ENCODE assay signal across 8 mouse cellular contexts in genomic region chr17:47833029-47833627, GRCm38 (mm10). TPM values are rescaled to one million over a fixed set of nuclear protein-coding genes. Genes with fewer than 3 reads are reported as not detected.
DNase-seq lines count a peak whose midpoint lies in the region; ATAC-seq and TF ChIP-seq lines count a peak whose summit lies in the region.

No protein-coding gene starts in this region.

- TF ChIP-seq POLR2A in thymus, adult 2 months (IDR thresholded peaks at IDR 0.05; ENCODE audit: control insufficient read depth, extremely low read depth, insufficient read depth, low read length, poor library complexity) = no peak

- peaks cover 5% of the 10 kb centered on the region; the same call in 1 of the 2 replicates for H3K27me3 ChIP-seq in thymus, adult 2 months (ENCODE audit: control insufficient read depth, insufficient read depth, low read length)
- H3K27me3 ChIP-seq in forebrain, embryonic 11.5 days (ENCODE audit: control insufficient read depth, insufficient read depth, low read length) = peaks cover 22% of the 10 kb centered on the region
- H3K27me3 ChIP-seq in hindbrain, embryonic 13.5 days = peaks cover 79% of the 10 kb centered on the region
- H3K27me3 ChIP-seq in liver, embryonic 13.5 days = peaks cover 61% of the 10 kb centered on the region
- peaks cover 41% of the 10 kb centered on the region for H3K27me3 ChIP-seq in neural tube, embryonic 12.5 days (replicated peaks)

- H3K4me3 ChIP-seq in thymus, adult 2 months (ENCODE audit: control insufficient read depth, insufficient read depth, low read length) = peak overlapping the region; percentile 55
- H3K4me3 ChIP-seq in forebrain, embryonic 11.5 days (ENCODE audit: low read depth, low read length) = peak overlapping the region; percentile 55
- peak overlapping the region; percentile 53 for H3K4me3 ChIP-seq in hindbrain, embryonic 13.5 days
- H3K4me3 ChIP-seq in liver, embryonic 13.5 days (replicated peaks) = peak overlapping the region; percentile 57
- peak overlapping the region; percentile 54 for H3K4me3 ChIP-seq in neural tube, embryonic 12.5 days

- peaks cover 23% of the 10 kb centered on the region for H3K4me1 ChIP-seq in thymus, adult 2 months (replicated peaks; ENCODE audit: control insufficient read depth, insufficient read depth, low read length)
- H3K4me1 ChIP-seq in forebrain, embryonic 11.5 days (replicated peaks; ENCODE audit: control insufficient read depth, insufficient read depth, low read length) = peaks cover 20% of the 10 kb centered on the region
- peaks cover 38% of the 10 kb centered on the region for H3K4me1 ChIP-seq in hindbrain, embryonic 13.5 days (replicated peaks)
- H3K4me1 ChIP-seq in liver, embryonic 13.5 days (replicated peaks) = peaks cover 14% of the 10 kb centered on the region
- peaks cover 42% of the 10 kb centered on the region for H3K4me1 ChIP-seq in neural tube, embryonic 12.5 days

- H3K4me2 ChIP-seq in forebrain, embryonic 11.5 days (ENCODE audit: low read depth, low read length, severe bottlenecking) = peak overlapping the region; percentile 93
- peak overlapping the region; percentile 88 for H3K4me2 ChIP-seq in hindbrain, embryonic 13.5 days
- H3K4me2 ChIP-seq in liver, embryonic 13.5 days = peak overlapping the region; percentile 69
- peak overlapping the region; percentile 86 for H3K4me2 ChIP-seq in neural tube, embryonic 12.5 days (replicated peaks)

- H3K36me3 ChIP-seq in thymus, adult 2 months (ENCODE audit: control insufficient read depth, insufficient read depth, low read length) = no peaks in the 10 kb centered on the region
- H3K36me3 ChIP-seq in forebrain, embryonic 11.5 days (ENCODE audit: control insufficient read depth, insufficient read depth, low read length) = no peaks in the 10 kb centered on the region
- H3K36me3 ChIP-seq in hindbrain, embryonic 13.5 days = no peaks in the 10 kb centered on the region
- no peaks in the 10 kb centered on the region for H3K36me3 ChIP-seq in liver, embryonic 13.5 days
- no peaks in the 10 kb centered on the region for H3K36me3 ChIP-seq in neural tube, embryonic 12.5 days

- peak overlapping the region; percentile 58 for H3K9ac ChIP-seq in forebrain, embryonic 11.5 days (ENCODE audit: low read length)
- H3K9ac ChIP-seq in hindbrain, embryonic 13.5 days = peak overlapping the region; percentile 72
- peak overlapping the region; percentile 60 for H3K9ac ChIP-seq in liver, embryonic 13.5 days
- H3K9ac ChIP-seq in neural tube, embryonic 12.5 days = peak overlapping the region; percentile 64

- peak; percentile 68 for ATAC-seq in forebrain, embryonic 11.5 days (replicated peaks; ENCODE audit: low FRiP score)
- peak; percentile 43; the same call in 1 of the 2 replicates for ATAC-seq in hindbrain, embryonic 13.5 days (ENCODE audit: low FRiP score)
- ATAC-seq in liver, embryonic 13.5 days (ENCODE audit: low read depth) = 0 out of 2 replicates have a peak, but pooled peaks have one; percentile 38
- peak; percentile 35 for ATAC-seq in neural tube, embryonic 12.5 days (ENCODE audit: low FRiP score, low read depth)

- WGBS in thymus, adult 2 months = 2% methylated on average over 45 of the region's 45 CpGs
- 1% methylated on average over 45 of the region's 45 CpGs for WGBS in forebrain, embryonic 11.5 days
- WGBS in hindbrain, embryonic 13.5 days = 1% methylated on average over 44 of the region's 45 CpGs
- 1% methylated on average over 42 of the region's 45 CpGs for WGBS in liver, embryonic 13.5 days (ENCODE audit: insufficient replicate concordance)
- WGBS in neural tube, embryonic 12.5 days = 1% methylated on average over 44 of the region's 45 CpGs

- TF ChIP-seq CTCF in thymus, adult 2 months (IDR thresholded peaks at IDR 0.05; ENCODE audit: borderline replicate concordance, control insufficient read depth, extremely low read depth, insufficient read depth, low read length, poor library complexity) = no peak

- H3K27ac ChIP-seq in thymus, adult 2 months (ENCODE audit: control insufficient read depth, insufficient read depth, low read length) = no peak overlapping the region
- no peak overlapping the region for H3K27ac ChIP-seq in forebrain, embryonic 11.5 days (ENCODE audit: low read depth, low read length)
- H3K27ac ChIP-seq in hindbrain, embryonic 13.5 days = peak overlapping the region; percentile 35; the same call in 1 of the 2 replicates
- no peak overlapping the region for H3K27ac ChIP-seq in liver, embryonic 13.5 days
- H3K27ac ChIP-seq in neural tube, embryonic 12.5 days = no peak overlapping the region

- peak; percentile 24 for DNase-seq in thymus, adult 2 months
- DNase-seq in thymus, adult 18-20 months = no peak
- DNase-seq in forebrain, embryonic 11.5 days (ENCODE audit: low spot score) = peak; percentile 85
- no peak for DNase-seq in liver, embryonic 13.5 days
- DNase-seq in B cell, adult 2 months = no peak
- no peak for DNase-seq in T-cell, adult 2 months (ENCODE audit: low spot score)

- H3K9me3 ChIP-seq in forebrain, embryonic 11.5 days (ENCODE audit: control insufficient read depth, low read length) = no peaks in the 10 kb centered on the region
- no peaks in the 10 kb centered on the region for H3K9me3 ChIP-seq in hindbrain, embryonic 13.5 days
- no peaks in the 10 kb centered on the region for H3K9me3 ChIP-seq in liver, embryonic 13.5 days (replicated peaks)
- no peaks in the 10 kb centered on the region for H3K9me3 ChIP-seq in neural tube, embryonic 12.5 days

RNA-seq across cellular contexts. Expression of gene Mdfi, which starts 1.4 kb away (rescaled TPM):
- 18.9 and 19.8 TPM in 2 replicates for polyA plus RNA-seq in thymus, adult 2 months (2012; rRNA removed)
- 20.6 and 23.6 TPM in 2 replicates for polyA plus RNA-seq in forebrain, embryonic 11.5 days (2014; fragmentation: Nextera tagmentation; extraction: Ambion mirVana)
- polyA plus RNA-seq in hindbrain, embryonic 13.5 days (2015; fragmentation: Nextera tagmentation; extraction: Ambion mirVana) = 2.9 and 3.7 TPM in 2 replicates
- polyA plus RNA-seq in liver, embryonic 13.5 days (2015; fragmentation: Nextera tagmentation; extraction: Ambion mirVana) = 0.93 and 1.1 TPM in 2 replicates
- 12.9 and 13.9 TPM in 2 replicates for polyA plus RNA-seq in neural tube, embryonic 12.5 days (2016; fragmentation: Nextera tagmentation; extraction: Ambion mirVana)

Comparison
In these comparisons a context has a peak if more than half of its experiments do, and no peak if none do; other contexts are left out.
1. DNase-seq: peak in thymus, adult 2 months (single experiment) and forebrain, embryonic 11.5 days (single experiment); none in thymus, adult 18-20 months (0 of 2), liver, embryonic 13.5 days (single experiment), B cell, adult 2 months (0 of 2) and T-cell, adult 2 months (single experiment).
2. Peak in every context shown above with its lines, with median percentiles within 50 percentile points of each other: H3K4me3 ChIP-seq, ATAC-seq, H3K4me2 ChIP-seq and H3K9ac ChIP-seq.